Mouse (Mus musculus): ENCODE data around the gene Sh2d7. TPM values are rescaled to one million over a fixed set of nuclear protein-coding genes. Genes with fewer than 3 reads are reported as not detected.
"Not testable (repeated sequence)": the region's sequence is repeated elsewhere in the genome, so short reads cannot be mapped to it uniquely, and the experiment has no call there.

Gene Sh2d7
- total RNA-seq, 2 experiments from 2014 or later, result not detected

- ATAC-seq (replicated peaks; ENCODE audit: low FRiP score, poor library complexity, severe bottlenecking), result no peak
Observed at GRCm38 (mm10) chr9:54540801-54541200, 2.0 kb downstream of the Sh2d7 start.

GRCm38 (mm10) chr9:54544212-54544953, 5.6 kb downstream of the Sh2d7 start:
- ATAC-seq (replicated peaks; ENCODE audit: low FRiP score, poor library complexity, severe bottlenecking), result no peak

DNA sequence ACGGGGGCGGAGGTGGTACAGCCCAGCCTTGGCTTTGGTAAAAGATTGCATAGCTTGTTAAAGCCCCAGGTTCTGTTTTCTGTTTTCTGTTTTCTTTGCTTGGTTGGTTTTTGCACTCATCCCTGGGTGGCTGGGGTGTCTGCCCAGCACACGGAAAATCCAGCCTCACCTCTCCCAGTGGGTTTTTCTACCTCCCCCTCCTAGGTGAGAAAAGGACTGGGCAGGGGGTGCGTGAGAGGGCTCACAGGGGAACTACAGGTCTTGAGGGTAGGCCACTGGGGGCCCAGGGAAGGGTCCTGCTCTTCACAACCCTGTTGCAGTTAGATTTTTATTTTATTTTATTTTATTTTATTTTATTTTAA, 6.2 kb downstream of the Sh2d7 start:
- no peak for ATAC-seq (replicated peaks; ENCODE audit: low FRiP score, poor library complexity, severe bottlenecking)

DNA sequence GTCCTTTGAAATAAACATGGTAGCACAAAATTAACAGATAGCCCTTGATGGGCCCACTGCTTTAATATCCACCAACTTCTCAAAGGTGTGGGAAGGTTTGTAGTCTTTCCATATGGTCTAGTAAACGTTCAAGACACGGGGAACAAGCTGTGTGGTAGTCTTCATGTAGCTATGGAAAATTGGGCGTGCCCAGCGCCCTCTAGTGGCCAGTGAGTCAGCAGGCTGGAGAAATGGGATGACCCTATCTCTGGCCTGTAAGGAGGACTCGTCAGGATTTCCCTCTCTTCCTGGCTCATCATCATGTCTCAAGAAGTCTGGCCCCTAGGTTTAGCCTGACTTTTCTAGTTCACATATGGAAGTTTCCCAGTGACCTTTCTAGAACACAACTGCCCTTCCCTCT, 8.8 kb downstream of the Sh2d7 start:
- ATAC-seq (replicated peaks; ENCODE audit: low FRiP score, poor library complexity, severe bottlenecking), result 0 out of 2 replicates have a peak, but pooled peaks have one; percentile 41

DNA sequence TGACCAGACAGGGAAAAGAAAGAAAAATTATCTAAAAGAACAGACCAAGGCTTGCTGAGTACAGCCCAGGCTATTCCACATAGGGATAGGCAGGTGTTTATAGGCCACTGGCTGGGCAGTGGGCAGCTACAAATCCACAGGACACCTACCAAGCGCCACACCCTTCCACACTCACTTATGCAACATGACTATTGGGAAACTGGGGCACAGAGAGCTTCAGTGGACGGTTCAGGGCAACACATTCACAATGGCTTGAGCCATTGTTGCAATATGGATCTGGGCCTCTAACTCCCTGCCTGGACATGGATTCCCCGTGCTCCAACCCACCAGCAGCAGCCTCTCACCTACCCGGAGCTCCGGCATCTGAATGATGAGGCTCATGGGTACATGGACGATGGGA, 10.6 kb downstream of the Sh2d7 start:
- ATAC-seq (replicated peaks; ENCODE audit: low FRiP score, poor library complexity, severe bottlenecking), result no peak

DNA sequence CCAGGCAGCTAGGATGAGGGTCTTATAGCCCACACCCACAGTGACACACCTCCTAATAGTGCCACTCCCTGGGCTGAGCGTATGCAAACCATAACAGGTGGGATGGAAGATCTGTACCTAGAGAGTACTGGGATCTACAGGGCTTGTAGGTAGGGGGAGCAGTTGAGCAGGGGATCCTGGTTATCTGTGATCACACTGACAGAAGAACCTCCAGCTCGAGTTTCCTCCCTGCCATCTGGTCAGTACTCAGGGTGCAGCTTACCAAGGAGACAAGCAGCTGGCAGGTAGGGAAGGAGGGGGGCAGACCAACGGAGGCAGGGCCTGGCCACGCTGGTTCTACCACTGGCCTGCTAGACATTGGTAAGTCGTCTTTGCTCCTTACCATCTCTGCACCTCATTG, 13.6 kb downstream of the Sh2d7 start:
- ATAC-seq (replicated peaks; ENCODE audit: low FRiP score, poor library complexity, severe bottlenecking), result no peak

DNA sequence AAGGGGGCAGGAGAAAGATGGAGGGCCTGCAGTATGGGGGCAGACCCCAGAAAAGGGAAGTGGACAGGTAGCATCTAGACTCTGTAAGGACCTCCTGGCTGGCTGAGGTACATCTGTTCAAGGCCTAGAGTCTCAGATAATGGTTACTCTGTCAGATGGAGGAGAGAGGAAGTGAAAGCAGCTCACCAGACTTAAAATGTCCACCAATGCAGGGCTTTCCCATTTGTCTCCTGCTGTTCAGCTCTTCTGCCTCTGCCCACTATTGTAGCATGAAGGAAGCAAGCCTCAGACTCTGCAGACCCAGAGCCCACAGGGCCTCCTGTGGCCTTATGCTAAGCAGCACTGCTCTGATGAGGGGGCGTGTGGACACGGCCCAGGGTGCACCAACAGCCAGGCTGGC, 16.3 kb downstream of the Sh2d7 start:
- no peak for ATAC-seq (replicated peaks; ENCODE audit: low FRiP score, poor library complexity, severe bottlenecking)

GRCm38 (mm10) chr9:54558731-54559130, 19.9 kb downstream of the Sh2d7 start:
- no peak for ATAC-seq (replicated peaks; ENCODE audit: low FRiP score, poor library complexity, severe bottlenecking)

- ATAC-seq (replicated peaks; ENCODE audit: low FRiP score, poor library complexity, severe bottlenecking), result peak; percentile 83
Observed at GRCm38 (mm10) chr9:54559771-54560471, 21.1 kb downstream of the Sh2d7 start, which contains the start of gene Cib2. Gene Cib2, minus strand, starts transcription at chr9:54560218.

GRCm38 (mm10) chr9:54560831-54561601, 22.2 kb downstream of the Sh2d7 start:
- no peak for ATAC-seq (replicated peaks; ENCODE audit: low FRiP score, poor library complexity, severe bottlenecking)

- no peak for ATAC-seq (replicated peaks; ENCODE audit: low FRiP score, poor library complexity, severe bottlenecking)
Observed at GRCm38 (mm10) chr9:54566958-54567357, 28.2 kb downstream of the Sh2d7 start.

- ATAC-seq (replicated peaks; ENCODE audit: low FRiP score, poor library complexity, severe bottlenecking), result no peak
Observed at GRCm38 (mm10) chr9:54568732-54569131, 29.9 kb downstream of the Sh2d7 start.

DNA sequence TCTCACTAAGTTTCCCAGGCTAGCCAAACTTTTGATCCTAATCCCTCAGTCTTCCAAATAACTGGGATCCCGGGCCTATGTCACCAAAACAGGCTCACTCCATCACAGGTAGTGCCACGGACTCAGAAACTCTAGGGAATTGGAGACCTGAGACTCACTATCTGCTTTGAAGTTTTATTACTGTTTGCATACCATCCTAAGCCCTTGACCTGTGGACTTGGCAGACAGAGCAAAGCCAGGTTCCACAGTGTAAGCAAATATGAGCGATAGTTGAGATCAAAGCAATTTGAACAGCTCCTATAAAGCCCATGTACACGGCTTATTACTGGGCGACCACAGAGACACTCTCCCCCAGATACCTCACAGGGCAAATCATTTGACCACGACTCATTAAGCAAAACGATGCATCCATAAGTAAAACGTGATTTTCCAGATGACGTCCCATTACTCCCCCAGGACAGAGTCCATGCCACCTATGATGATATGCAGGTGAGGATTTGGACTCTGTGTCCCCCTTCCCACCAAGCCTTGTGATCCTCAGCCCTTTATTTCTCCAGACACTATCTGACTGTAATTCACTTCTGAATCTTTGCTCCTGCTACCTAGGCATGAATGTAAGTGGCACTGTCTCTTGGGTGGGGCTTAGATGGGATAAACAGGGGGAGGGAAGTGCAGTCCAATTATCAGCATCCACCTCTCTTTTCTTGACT, 32.5 kb downstream of the Sh2d7 start:
- no peak for ATAC-seq (replicated peaks; ENCODE audit: low FRiP score, poor library complexity, severe bottlenecking)

GRCm38 (mm10) chr9:54583712-54584111, 44.9 kb downstream of the Sh2d7 start:
- ATAC-seq (replicated peaks; ENCODE audit: low FRiP score, poor library complexity, severe bottlenecking), result no peak

- ATAC-seq (replicated peaks; ENCODE audit: low FRiP score, poor library complexity, severe bottlenecking), result not testable (repeated sequence)
Observed at GRCm38 (mm10) chr9:54584127-54584526, 45.3 kb downstream of the Sh2d7 start.

DNA sequence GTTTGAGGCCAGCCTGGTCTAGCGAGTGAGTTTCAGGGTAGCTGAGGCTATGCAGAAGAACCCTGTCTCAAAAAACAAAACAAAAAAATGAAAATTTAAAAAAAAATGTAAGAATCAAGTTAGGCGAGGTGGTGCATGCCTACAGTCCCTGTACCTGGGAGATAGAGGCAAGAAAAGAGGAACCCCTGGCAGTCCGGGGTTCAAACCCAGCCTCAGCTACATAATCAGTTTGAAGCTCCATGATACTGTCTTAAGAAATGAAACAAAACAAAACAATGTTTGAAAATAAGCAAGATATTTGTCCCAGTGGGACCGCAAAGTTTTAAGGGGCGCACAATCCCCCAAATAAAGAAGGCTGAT, 47.0 kb downstream of the Sh2d7 start:
- peak; percentile 31 for ATAC-seq (replicated peaks; ENCODE audit: low FRiP score, poor library complexity, severe bottlenecking)

DNA sequence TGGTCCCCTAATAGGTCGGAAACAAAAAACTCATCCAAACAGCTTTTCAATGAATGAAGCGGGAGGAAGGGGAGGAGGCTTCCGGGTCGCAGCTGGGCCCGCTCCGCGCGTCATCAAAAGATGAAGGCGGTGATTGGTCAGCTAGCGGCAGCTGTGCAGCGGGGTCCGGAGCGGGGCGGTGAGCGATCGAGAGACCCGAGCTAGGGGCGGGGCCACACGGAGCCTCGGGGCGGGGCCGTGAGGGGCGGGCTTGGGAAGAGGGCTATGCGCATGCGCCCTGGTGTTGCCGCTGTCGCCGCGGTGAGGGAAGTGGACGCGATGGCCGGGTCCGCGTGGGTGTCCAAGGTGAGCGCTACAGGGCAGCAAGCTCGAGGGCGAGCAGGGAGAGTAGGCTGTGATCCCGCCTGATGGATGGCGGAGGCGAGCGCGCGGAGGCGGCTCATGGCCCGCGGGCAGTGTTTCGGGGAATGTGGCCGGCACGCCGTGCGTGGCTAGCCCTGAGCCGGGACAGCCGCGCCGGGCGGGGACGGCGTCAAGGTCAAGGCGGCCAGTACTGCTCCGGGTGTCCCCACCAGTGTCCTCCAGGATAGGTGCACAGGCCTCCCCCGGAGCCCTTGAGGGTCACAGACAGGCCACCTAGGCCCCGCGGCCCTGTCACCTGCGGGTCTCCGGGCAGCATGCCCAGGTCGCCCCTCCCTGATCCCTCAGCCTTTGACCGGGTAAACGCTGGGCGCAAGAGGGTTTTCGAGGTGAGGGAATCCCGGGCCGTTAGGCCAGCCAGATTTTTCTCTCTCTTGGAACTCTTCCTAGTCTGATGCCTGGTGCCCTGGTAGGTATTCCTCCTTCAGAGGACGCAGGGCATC, 47.6 kb downstream of the Sh2d7 start, which contains the start of gene Idh3a:
Gene Idh3a, plus strand, starts transcription at position 136 of the 863 bp plus-strand sequence.
- peak; percentile 97 for ATAC-seq (replicated peaks; ENCODE audit: low FRiP score, poor library complexity, severe bottlenecking)

GRCm38 (mm10) chr9:54587863-54588262, 49.1 kb downstream of the Sh2d7 start:
- no peak for ATAC-seq (replicated peaks; ENCODE audit: low FRiP score, poor library complexity, severe bottlenecking)

DNA sequence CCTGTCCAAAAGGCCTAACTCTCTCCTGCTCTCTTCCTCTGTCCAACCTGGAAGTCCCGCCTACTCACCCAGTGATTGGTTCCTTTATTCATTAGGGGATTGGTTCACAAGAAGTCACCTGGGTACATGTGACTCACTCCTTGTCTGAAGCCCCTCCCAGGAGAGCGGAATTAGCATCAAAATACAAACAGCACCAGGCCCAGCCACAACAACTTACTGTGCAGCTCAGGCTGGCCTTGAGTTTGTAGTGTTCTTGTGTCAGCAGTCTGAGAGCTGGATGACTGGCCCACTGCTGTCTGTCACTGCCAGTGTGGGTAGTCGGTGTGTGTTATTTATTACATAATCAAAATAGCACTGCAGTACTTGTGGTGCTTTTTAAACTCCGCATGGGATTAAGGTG, 54.9 kb downstream of the Sh2d7 start:
- not testable (repeated sequence) for ATAC-seq (replicated peaks; ENCODE audit: low FRiP score, poor library complexity, severe bottlenecking)
